Mouse (Mus musculus) heart, postnatal 0 days (tissue): Measurements from ENCODE around the gene Tpcn1.

ENCODE experiments used
- CTCF ChIP-seq: IDR thresholded peaks from 2 replicates; pipeline ENCODE4 v1.5.1; 2016; ENCODE audit warnings: antibody characterized with exemption, control low read depth, low read depth
- EP300 ChIP-seq: IDR thresholded peaks from 2 replicates; pipeline ENCODE4 v1.6.1; 2016; ENCODE audit warnings: antibody characterized with exemption, low read depth

DNA sequence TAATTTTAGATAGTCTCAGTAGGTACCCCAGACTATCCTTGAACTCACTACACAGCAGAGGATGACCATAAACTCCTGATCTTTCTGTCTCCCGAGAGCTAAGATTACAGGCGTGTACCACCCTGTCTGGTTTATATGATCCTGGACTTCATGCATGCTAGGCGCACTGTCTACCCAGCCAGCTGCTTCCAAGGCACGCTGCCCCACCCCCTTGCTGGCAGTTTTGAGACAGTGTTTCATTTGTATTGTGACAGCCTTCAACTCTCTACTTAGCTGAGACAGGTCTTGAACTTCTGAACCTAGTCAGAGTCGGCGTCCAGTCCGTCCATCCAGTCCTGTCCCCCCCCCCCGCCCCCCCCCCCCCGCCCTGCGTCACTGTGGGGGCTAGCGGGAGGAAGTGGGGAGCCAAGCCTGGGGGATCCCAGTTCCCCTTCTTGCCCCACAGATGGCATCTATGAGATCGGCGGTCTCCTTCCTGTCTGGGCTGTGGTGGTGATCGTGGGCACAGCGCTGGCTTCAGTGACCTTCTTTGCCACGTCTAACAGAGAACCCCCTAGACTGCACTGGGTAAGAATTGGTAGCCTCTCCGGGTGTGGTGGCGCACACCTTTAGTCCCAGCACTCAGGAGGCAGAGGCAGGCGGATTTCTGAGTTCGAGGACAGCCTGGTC, 61.0 kb downstream of the Tpcn1 start:
- TF ChIP-seq CTCF = no peak
- no peak for TF ChIP-seq EP300
